Mouse (Mus musculus) testis, adult 2 months (tissue): ENCODE data around the gene Hdac7. TPM values are rescaled to one million over a fixed set of nuclear protein-coding genes. Genes with fewer than 3 reads are reported as not detected.

Experiments
- H3K27ac ChIP-seq: fragments of 200-500 bp; 2 replicates; pipeline ENCODE4 v1.5.1; 2012; ENCODE audit warnings: low read depth, low read length; ENCODE audit not compliant: control insufficient read depth, insufficient read depth
- H3K27me3 ChIP-seq: fragments of 200-500 bp; 2 replicates; pipeline ENCODE4 v1.6.1; 2012; ENCODE audit warnings: mild to moderate bottlenecking, low read length, moderate library complexity; ENCODE audit not compliant: control insufficient read depth, insufficient read depth
- H3K36me3 ChIP-seq: fragments of 200-500 bp; 2 replicates; pipeline ENCODE4 v1.6.1; 2012; ENCODE audit warnings: mild to moderate bottlenecking, low read length; ENCODE audit not compliant: control insufficient read depth, insufficient read depth
- H3K4me1 ChIP-seq: fragments of 200-500 bp; 2 replicates; pipeline ENCODE4 v1.6.1; 2012; ENCODE audit warnings: low read length; ENCODE audit not compliant: control insufficient read depth, insufficient read depth
- H3K4me3 ChIP-seq: fragments of 200-500 bp; 2 replicates; pipeline ENCODE4 v1.5.1; 2012; ENCODE audit warnings: low read depth, mild to moderate bottlenecking, low read length, moderate library complexity, mixed read lengths; ENCODE audit not compliant: control insufficient read depth
- CTCF ChIP-seq: fragments of 200-500 bp; IDR thresholded peaks from 2 replicates; pipeline ENCODE4 v1.5.1; 2012; ENCODE audit warnings: low read depth, mild to moderate bottlenecking, inconsistent platforms, low read length, moderate library complexity; ENCODE audit not compliant: control insufficient read depth, insufficient read depth, insufficient replicate concordance
- POLR2A ChIP-seq: fragments of 200-500 bp; IDR thresholded peaks from 2 replicates; pipeline ENCODE4 v1.6.1; 2012; ENCODE audit warnings: low read depth, mild to moderate bottlenecking, inconsistent platforms, low read length, moderate library complexity; ENCODE audit not compliant: control insufficient read depth
- polyA plus RNA-seq: library from polyadenylated mRNA; depleted of rRNA; stranded (reverse); fragments of >200 nt; gene quantifications from 2 replicates; pipeline ENCODE4 v1.2.3, GENCODE M21; 2012; rRNA removed

Hdac7 gene
- 6.1 and 6.5 TPM in 2 replicates for polyA plus RNA-seq

- H3K27ac ChIP-seq, result no peak within 1 kb of the TSS
- TF ChIP-seq POLR2A, result no peak
- no peak for TF ChIP-seq CTCF
- H3K4me3 ChIP-seq, result no peak within 1 kb of the TSS
- peaks cover 10% of the 10 kb centered on the region for H3K4me1 ChIP-seq
- H3K36me3 ChIP-seq, result no peaks in the 10 kb centered on the region
- no peaks in the 10 kb centered on the region for H3K27me3 ChIP-seq
Observed at GRCm38 (mm10) chr15:97844037-97845034, at the start of gene Hdac7. Gene Hdac7, minus strand, starts transcription at chr15:97844502.

GRCm38 (mm10) chr15:97892506-97892905, 48.2 kb upstream of the Hdac7 start:
- H3K36me3 ChIP-seq, result no peaks in the 10 kb centered on the region

DNA sequence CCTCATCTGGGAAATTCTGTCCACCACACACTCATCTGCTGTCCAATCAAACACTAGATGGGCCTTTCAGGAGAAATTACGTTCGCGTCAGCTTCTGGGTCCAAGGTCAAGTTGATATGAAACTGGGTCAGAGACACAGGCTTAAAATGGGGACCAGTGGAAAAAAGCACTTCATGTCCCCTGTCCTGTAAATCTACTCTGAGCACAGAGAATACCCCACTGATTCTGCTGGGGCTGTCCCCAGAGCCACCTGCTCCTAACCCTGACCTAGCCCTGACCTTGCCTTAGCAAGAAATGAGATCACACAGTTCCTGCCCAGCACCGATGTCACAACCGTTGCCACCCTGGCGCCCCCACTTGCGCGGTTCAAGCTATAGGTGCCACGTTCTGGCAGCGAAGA, 46.1 kb upstream of the Hdac7 start:
- no peaks in the 10 kb centered on the region for H3K36me3 ChIP-seq
- H3K4me1 ChIP-seq, result no peaks in the 10 kb centered on the region
- TF ChIP-seq POLR2A (no peak), CTCF (no peak)
- no peaks in the 10 kb centered on the region for H3K27me3 ChIP-seq
- H3K4me3 ChIP-seq, result no peak overlapping the region
- no peak overlapping the region for H3K27ac ChIP-seq

More at GRCm38 (mm10) chr15:97892506-97892905, 48.2 kb upstream of the Hdac7 start:
- peaks cover 2% of the 10 kb centered on the region; the same call in 1 of the 2 replicates for H3K4me1 ChIP-seq
- no peak overlapping the region for H3K27ac ChIP-seq
- H3K4me3 ChIP-seq, result no peak overlapping the region
- no peak for TF ChIP-seq CTCF
- no peaks in the 10 kb centered on the region for H3K27me3 ChIP-seq

GRCm38 (mm10) chr15:97890017-97890416, 45.7 kb upstream of the Hdac7 start:
- TF ChIP-seq CTCF (no peak), POLR2A (no peak)
- no peaks in the 10 kb centered on the region for H3K27me3 ChIP-seq

DNA sequence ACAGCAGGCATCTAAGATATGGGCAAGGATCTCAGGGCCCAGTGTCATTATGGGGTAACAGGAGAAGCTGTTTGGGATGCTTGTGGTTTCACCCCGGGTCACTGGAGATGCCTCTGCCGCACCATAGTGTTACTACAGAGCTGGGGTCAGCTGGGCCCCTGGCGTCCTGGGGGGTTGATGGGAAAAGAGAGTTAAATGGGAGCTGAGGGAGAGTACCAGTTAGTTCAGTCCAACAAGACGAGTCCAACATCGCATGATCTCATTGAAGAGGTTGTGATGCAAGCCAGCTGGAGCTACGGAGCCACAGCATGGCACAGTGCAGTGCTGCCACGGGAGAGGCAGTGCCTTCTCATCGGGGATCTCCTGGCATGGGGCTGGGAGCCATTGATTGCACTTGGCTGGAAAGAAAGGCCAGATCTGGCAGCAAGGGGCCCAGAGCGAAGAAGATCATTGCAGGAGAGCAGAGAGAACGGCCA, 43.3 kb upstream of the Hdac7 start:
- TF ChIP-seq POLR2A (no peak), CTCF (no peak)
- Histone ChIP-seq H3K27ac (no peak overlapping the region), H3K27me3 (no peaks in the 10 kb centered on the region), H3K4me3 (no peak overlapping the region), H3K4me1 (no peaks in the 10 kb centered on the region), H3K36me3 (no peaks in the 10 kb centered on the region)

More at GRCm38 (mm10) chr15:97890017-97890416, 45.7 kb upstream of the Hdac7 start:
- H3K27ac ChIP-seq, result no peak overlapping the region
- no peaks in the 10 kb centered on the region for H3K36me3 ChIP-seq
- no peaks in the 10 kb centered on the region for H3K4me1 ChIP-seq
- no peak overlapping the region for H3K4me3 ChIP-seq

DNA sequence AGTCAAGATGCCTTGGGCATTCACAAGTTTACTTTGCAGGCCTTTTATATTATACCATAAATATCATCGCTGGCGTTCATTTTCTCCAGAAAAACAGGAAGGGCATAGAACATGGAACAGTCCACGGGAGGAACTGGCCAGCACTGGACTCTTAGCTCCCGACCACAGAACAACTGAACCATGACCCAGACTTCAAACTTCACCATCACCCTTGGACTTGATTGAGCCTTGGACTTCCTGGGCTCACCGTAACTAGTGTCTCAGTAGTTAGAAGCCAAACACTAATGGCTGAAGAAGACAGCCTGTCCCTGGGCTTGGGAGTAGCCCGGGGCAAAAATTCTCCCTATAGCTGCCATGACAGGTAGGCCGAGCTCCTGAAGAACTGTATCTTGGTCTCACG, 37.1 kb upstream of the Hdac7 start:
- Histone ChIP-seq H3K36me3 (no peaks in the 10 kb centered on the region), H3K4me1 (no peaks in the 10 kb centered on the region), H3K27ac (no peak overlapping the region), H3K4me3 (no peak overlapping the region), H3K27me3 (no peaks in the 10 kb centered on the region)
- TF ChIP-seq CTCF (no peak), POLR2A (no peak)

DNA sequence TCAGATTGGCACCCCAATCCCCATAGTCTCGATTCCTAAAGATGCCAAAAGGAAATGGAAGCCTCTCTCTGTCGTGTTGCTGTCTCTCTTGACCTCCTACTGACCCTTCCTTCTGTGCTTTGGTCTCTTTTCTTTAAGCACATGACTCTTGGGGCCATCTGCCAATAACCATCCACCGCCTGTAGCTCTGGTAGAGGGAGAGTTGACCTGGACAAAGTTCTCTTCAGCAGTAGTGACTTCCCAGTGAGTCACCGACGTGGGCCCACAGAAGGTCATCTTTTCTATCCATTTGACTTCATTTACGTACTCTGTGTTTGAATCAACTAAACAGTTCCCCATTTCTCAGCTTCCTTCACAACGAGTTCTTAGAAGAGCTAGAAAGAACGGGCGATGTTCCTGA, 36.1 kb upstream of the Hdac7 start:
- Histone ChIP-seq H3K4me3 (no peak overlapping the region), H3K4me1 (no peaks in the 10 kb centered on the region), H3K27ac (no peak overlapping the region), H3K36me3 (no peaks in the 10 kb centered on the region), H3K27me3 (no peaks in the 10 kb centered on the region)
- TF ChIP-seq POLR2A (no peak), CTCF (no peak)
